Mouse (Mus musculus): Measurements from ENCODE around the gene Wfdc1.
A peak's percentile ranks its signal among the peaks of the same experiment; 100 is the strongest.

The Wfdc1 gene

DNA sequence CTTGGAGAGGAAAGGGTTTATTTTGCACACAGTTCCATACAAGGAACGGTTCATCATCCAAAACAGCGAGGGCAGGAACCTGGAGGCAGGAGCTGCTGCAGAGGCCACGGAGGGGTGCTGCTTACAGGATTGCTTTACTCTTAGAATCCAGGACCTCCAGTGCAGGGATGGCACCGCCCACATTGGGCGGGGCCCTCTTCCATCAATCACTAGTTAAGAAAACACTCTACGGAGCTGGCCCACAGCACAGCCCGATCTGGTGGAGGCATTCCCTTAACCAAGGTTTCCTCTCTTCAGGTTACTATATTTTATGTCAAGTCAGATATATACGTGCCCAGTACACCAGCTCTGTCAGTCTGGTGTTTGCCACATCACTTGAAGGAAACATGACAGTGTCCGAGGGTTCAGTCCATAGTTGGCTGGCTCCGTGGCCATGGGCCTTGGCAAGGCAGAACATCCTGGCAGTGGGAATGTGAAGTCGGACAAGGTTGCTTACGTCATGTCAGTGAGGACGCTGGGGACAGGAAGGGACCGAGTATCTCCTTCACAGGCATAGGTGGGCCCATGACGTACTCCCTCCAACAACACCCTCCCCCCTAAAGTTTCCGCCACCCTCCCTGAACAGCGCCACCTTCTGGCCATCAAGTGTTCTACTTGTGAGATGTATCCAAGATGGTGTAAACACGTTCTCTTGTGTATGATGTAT, 12.1 kb downstream of the Wfdc1 start:
- no peak for DNase-seq (ENCODE audit: extremely low read depth, insufficient read length, low spot score)

DNA sequence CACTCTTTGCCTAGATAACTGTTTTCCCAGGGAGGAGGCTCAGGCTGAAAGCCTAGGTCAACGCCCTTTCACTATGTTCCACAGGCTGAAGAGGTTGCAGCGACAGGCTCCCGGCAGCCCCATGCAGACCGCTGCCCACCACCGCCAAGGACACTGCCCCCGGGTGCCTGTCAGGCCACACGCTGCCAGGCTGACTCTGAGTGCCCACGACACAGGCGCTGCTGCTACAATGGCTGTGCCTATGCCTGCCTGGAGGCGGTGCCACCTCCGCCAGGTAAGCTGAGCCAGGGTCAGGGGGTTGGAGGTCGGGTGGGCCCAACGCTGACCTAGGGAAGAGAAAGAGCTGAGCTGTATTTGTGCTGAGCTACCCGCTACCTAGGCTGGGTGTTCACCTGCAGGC, 13.0 kb downstream of the Wfdc1 start:
- DNase-seq (ENCODE audit: extremely low read depth, insufficient read length, low spot score), result no peak

DNA sequence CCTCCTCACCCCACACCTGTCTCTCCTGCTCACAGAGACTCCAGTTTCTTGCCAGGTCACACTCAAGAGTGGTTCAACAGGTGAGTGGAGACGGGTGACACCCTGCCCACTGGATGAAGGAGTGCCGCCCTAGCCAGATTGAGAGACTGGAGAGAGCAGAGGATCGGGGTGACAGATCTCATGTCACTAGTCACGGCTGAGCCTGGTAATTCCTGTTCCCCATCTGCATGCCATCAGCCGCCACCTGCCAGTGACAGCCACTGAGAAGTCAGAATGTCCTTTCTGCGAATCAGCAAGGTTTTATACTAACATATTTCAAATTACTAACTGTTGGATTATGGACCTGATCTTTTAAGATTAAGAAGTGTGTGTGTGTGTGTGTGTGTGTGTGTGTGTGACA, 24.4 kb downstream of the Wfdc1 start:
- no peak for DNase-seq (ENCODE audit: extremely low read depth, insufficient read length, low spot score)

DNA sequence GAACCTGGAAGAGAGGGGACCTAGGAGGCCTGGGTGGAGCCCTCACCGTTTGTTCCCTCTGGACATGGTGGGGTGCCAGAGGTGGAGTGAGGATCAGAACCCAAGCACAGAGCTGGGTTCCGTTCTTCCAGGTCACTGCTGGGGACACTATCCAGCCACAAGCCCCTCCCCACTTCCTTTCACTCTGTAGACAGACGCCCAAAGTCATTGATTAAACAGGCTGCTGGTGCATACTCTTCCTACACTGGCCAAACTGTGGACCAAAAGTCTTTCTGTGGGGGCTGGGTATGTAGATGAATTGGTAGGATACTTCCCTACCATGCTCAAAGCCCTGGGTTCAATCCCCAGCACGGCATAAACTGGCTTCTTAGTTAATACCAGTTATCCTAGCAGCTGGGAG, 25.8 kb downstream of the Wfdc1 start:
- DNase-seq (ENCODE audit: extremely low read depth, insufficient read length, low spot score), result no peak

DNA sequence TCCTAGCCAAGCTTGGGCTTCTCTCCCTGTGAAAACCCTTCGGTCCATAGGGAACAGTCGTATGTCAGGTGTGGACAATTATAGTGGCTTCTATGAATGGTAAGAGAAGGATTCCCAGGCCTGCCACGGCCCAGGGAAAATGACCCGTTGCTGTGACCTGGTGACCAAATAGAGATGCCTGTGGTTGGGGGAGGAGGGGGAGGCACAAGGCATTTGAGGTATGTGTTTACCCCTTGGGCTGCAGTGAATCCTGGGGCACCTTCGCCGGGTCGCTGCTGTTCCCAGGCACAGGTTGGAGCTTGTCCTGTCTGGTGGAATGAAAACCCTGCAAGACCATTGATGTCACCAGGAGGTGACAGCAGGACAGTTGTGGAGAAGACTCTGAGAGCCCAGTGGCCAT, 28.5 kb downstream of the Wfdc1 start:
- no peak for DNase-seq (ENCODE audit: extremely low read depth, insufficient read length, low spot score)

DNA sequence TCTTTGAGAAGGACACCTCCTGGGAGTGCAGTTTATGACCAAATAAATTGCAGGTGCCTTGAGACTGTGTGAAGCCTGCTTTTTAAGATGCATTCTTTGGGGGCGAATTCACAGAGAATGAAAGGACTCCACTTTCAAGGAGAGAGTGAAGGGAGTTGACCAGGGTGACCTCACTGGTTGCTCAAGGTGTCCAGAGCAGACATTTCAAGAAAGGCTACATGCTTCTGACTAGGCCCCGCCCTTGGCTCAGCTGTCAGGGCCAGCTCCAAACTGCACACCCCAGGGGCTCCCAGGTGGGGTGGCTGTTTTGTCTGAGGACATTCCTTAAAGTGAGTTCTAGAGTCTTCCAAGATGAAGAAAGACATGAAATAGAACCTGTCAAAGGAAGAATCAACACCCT, 31.0 kb downstream of the Wfdc1 start:
- DNase-seq (ENCODE audit: extremely low read depth, insufficient read length, low spot score), result no peak

DNA sequence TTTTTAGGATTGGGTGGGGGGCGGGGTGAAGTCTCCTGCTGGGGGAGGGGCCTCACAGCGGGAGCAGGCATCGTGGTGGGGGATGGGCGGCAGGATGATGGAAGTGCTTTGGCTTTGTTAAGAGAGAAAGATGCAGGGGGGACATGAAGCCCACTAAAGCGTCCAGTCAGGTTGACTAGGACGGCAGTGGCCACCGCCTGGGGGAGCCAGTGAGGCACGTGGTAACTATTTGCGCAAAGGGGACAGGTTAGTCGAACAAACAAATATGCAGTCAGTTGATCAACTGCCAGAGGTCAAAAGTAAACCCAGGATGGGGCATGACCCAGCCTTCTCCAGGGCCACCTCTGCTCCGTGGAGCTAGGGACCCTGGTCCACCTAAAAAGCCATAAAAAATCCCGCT, 32.8 kb downstream of the Wfdc1 start:
- DNase-seq (ENCODE audit: extremely low read depth, insufficient read length, low spot score), result no peak

DNA sequence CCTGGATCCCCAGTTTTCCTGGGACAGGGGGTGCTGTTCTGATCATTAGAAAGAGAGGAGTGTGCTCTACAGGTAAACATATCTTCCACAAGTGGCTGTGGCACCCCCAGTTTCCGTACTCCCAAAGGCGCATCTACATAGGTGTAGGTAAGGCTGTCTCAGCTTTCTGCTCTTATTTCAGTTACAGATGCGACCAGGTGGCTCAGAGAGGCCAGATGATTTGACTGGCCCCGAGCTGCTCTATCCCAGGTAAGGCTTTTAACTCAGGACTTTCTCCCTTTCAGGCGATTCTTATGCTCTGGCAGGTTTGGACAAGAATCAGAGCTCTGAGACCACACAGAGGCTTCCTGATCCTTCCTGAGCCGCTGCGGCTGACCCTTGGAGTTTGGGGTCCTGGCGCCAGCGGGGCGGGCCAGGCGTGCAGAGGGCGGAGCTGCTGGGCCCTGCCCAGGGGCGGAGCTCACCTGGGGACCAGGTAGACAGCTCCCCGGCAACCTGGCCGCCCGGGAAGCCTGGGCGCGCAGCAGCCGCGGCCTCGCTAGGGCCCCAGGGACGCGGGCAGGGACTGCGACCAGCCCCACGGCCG, 33.5 kb downstream of the Wfdc1 start, which contains the start of gene Atp2c2:
Atp2c2 (plus strand) TSS at position 461 of the 586 bp plus-strand sequence.
- DNase-seq (ENCODE audit: extremely low read depth, insufficient read length, low spot score), result no peak

DNA sequence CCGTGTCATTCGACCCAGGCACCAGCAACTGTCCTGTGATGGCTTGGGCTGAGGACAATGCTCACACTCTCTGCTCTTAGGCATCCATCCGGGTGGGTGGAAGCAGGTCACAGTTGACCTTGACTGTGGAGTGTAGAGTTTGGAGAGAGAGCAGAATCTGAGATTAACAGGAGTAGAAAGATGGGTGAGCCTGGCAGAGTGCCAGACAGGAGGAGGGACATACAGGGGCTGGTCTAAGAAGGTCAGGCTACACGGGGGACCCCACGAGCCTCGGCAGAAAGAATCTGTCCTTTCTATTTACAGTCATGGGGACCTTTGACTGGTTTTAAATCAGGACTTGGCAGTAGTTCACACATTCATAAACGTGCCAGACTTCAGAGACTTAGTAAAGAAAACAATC, 36.8 kb downstream of the Wfdc1 start:
- DNase-seq (ENCODE audit: extremely low read depth, insufficient read length, low spot score), result no peak

DNA sequence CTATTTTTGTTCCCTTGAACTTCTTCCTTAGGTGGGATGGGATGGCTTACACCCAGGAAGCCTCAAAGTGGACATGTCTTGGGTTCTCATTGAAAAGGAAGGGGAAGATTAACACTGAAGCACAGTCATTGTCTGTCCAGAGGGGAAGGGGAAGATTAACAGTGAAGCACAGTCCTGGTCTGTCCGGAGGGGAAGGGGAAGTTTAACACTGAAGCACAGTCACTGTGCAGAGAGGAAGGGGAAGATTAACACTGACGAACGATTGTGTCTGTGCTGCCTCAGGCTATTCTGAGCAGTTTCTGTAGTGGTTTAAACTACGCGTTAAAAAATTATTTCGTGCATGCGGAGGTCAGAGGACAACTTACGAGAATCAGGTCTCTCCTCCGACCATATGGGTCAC, 41.0 kb downstream of the Wfdc1 start:
- DNase-seq (ENCODE audit: extremely low read depth, insufficient read length, low spot score), result no peak

DNA sequence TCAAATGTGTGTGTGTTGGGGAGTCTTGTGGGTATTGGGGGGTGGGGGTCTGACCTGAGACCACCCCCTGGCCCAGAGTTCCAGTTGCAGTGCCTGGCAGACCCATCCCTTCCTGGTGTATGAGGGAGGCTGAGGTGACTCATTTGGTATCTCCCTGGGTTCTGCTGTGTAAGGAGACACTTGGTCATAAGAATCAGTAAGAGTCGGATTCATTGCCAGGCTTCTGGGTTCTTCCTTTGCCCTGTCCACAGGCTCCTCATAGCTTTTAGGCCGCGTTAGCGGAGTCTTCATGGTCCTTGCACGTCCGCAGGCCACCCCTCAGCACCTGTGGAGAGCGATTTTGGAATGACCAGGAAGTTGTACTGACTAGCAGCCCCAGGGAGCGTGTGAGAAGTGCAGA, 42.3 kb downstream of the Wfdc1 start:
- no peak for DNase-seq (ENCODE audit: extremely low read depth, insufficient read length, low spot score)

DNA sequence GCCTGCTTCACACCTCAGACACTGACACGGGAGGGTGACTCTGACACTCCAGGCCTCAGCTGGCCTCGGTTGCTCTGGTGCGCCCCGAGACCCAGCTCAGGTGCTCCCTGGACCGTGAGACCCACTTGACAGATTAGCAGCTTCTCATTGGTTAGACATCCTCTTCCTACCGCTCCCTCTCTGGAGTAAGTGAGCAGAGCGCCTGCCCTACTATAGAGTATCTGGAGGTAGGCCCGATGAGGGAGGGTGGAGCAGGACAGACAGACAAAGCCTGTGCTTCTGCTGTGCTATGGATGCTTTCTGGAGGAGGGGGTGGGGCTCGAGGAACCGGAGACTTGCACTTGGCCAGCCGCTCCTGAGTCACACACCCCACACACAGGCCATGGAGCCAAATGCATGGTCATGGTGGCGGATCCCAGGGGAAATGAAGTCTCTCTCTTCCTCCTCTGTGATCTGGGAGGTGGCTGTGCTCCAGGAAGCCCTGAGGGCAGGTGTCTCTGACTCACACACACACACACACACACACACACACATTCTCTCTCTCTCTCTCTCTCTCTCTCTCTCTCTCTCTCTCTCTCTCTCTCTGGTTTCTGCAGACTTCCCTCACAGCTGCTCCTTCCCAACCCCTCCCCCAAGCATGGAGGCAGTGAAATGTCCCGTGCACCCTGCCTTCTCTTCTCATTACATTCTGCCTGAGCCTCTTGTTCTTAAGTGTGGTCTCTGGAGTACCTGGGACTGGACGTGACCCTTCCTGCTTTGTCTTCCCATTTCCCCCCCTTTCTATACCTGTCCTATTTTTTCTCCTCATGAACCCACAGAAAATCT, 42.9 kb downstream of the Wfdc1 start:
- peak; percentile 93 for DNase-seq (ENCODE audit: extremely low read depth, insufficient read length, low spot score)

DNA sequence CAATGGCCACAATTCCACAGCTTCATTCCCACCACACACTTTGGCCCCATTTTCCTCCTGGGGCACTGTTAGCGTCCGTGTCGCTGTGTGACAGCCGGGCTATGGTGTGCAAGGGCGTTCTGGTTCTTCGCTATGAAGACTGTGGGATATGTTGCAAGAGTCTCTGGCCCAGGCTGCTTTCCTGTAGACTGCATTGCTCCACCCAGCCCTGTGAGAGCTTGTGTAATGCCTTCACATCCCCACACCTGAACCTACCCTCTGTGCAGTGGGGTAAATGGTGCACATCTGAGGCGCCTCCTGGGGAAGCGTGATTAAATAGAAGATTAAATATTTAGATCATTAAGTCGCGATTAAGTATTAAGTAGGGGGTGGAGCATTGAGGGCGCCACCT, 43.5 kb downstream of the Wfdc1 start:
- DNase-seq (ENCODE audit: extremely low read depth, insufficient read length, low spot score), result peak; percentile 66

DNA sequence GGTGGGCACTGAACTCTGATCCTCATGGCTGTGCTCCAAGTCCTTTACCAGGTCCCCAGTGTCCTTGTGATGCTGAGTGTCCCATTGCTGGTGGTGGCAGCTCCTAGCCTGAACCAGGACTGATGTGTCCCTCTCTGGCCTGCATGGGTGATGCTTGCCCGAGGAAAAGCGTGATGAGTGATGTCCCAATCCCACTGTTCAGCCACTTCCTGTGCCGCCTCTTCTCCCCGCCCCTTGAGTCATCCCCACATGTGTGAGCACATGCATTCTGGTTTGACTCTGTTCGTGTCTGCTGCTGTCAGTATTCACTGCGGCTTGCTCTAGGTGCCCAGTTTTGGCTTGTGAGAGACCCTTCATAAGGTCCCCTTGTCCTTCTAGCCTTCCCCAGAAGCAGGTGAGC, 46.1 kb downstream of the Wfdc1 start:
- DNase-seq (ENCODE audit: extremely low read depth, insufficient read length, low spot score), result peak; percentile 79

DNA sequence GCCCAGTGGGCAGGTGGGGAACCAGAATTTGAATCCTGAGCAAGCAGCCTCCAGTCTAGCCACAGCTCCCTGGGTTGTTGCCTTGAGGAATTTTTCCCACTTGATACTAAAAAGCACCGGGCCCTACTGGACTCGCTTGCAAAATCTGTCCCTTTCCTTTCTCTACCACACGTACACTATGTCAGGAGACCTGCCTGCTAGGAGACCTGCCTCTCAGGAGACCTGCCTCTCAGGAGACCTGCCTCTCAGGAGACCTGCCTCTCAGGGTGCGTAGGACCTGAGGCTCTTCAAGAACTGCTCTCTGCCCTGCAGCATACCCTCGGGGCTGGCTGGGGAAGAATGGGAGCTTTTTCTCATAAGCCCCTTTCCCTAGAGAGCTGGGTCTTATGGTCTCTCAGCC, 47.3 kb downstream of the Wfdc1 start:
- DNase-seq (ENCODE audit: extremely low read depth, insufficient read length, low spot score), result no peak

DNA sequence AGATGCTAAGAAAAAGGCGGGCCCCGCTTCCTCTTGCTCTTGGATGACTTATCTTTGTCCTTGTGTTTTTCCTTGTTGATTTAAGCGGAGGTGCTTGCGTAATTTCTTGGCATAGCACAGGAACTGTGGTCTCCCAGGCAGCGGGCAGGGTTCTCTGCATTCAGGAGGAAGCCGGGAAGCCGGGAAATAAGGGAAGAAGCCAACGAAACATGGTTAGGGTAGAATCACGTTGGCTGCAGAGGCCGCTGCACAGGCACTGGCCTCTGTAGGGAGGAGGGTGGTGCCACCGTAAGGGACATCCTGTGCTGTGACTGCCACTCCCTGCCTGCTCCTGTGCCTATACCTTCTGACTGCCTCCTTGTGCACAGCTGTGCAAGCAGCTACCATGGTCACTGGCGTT, 49.1 kb downstream of the Wfdc1 start:
- DNase-seq (ENCODE audit: extremely low read depth, insufficient read length, low spot score), result peak; percentile 86

DNA sequence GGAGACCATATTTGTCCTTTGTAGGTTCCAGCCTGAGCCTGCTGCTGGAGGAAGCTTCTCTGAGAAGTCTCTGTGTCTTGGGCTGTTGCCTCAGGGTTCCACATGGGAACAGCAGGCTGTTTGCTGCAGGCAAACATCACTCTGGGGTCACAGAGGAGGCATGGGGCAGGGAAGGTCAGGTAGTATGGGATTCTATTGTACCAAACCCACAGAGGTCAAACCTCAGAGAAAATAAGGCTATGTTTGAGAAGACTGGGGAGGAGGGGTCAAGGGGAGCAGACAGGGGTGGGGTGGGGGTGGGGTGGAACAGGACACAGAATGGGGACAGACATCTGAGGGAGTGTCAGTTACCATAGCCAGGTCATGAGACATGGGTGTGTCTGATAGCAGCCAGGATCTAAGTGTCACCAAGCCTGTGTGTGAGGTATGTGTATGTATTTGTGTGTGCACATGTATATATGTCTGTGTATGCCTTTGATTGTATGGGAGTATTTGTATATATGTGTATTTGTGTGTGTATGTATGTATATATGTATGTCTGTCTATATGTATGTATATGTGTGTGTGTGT, 50.6 kb downstream of the Wfdc1 start:
- DNase-seq (ENCODE audit: extremely low read depth, insufficient read length, low spot score), result no peak

DNA sequence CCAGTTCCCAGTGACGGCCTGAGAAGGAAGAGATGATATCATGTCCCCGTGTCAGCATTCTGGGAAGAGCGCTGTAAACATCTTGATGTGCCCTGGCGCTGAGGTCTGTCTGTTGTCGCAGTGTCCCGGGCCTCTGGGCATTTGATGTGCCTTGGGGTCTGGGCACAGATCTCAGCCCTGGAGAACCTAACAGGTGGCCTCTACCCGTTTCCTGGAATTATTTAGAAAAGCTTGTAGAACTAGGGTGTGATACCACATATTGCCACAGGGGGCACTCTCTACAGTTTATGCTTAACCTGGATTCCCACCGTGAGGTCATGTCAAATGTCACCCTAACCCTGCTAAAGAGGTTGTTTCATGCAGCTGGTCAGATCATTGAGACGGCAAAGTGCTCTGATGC, 51.6 kb downstream of the Wfdc1 start:
- no peak for DNase-seq (ENCODE audit: extremely low read depth, insufficient read length, low spot score)

DNA sequence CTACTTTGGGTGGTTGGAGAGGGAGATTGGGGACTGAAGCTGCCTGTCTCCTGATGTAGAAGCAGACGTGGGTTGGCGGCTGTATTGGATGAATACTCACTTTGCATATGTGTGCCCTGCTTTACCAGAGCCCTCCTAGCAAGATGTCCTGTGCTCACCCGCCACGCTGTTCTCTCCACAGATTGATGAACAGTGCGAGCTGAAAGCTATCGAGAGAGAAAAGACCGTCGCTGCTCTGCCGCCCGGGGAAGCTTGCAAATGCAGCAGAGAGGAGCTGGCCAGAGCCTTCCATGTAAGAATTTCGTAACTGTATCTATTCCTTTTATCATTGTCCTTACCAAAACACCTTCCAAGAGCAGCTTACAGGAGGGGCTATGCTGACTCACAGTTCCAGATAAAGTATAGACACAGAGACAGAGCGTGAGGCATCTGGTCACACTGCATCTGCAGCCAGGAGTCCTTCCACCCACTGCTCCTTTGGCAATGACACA, 52.9 kb downstream of the Wfdc1 start:
- DNase-seq (ENCODE audit: extremely low read depth, insufficient read length, low spot score), result no peak

DNA sequence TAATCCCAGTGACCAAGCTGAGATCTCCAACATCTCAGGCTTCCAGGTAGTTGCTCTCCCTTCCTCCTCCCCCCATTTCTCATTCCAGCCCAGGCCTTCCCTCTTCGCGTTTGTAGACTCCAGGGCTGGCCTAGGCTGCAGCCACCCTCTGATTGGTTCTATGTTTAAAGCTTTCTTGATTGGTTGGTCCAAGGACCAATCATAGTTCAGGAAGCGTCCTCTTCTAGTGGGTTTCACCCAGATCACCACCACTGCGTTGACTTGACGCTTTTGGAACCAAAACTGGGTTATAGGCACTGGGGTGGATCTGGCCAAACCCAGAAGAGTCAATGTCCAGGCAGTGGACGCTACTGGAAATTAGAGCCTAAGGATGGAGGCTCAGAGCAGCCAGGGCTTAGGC, 56.2 kb downstream of the Wfdc1 start:
- DNase-seq (ENCODE audit: extremely low read depth, insufficient read length, low spot score), result no peak

DNA sequence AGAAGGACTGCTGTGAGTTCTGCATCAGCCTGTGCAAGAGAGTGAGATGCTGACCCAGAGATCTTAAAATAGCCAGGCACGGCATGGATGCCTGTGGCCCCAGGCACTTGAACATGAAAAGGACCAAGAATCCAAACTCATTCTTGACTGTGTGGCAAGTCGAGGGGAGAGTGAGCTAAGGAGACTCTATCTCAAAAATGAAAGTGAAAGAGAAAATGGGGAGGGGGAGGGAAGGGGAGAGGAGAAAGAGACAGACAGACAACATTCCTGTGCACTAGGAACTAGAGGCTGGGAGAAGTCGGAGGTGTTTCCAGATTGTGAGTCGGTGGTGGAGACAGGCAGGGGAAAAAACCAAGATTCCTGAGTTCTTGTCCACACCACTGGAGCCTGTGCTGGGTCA, 57.5 kb downstream of the Wfdc1 start:
- DNase-seq (ENCODE audit: extremely low read depth, insufficient read length, low spot score), result no peak

Measured in 3134 (cell line).